In the genomic region with DNA sequence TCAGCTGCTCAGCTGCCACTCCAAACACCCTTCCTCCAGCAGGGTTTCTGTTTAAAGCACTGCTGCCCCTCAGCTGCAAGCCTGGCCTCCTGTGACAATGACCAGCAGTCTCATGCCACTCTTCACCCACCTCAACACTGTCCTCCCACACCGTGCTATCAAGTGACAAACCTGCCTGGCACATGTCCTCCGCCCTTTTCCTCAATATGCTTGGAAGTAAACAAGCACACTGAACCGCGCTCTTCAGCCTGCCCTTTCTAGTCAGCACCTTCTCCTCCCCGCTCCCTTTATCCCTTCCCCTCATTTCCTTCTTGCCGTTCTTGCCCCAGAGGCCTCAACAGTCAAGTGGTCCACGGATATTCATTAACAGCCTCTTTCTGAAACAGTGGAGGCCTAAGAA, we compare ENCODE assay signal across 17 mouse cellular contexts.
A peak's percentile ranks its signal among the peaks of the same experiment; 100 is the strongest.
DNase-seq lines count a peak whose midpoint lies in the region; ATAC-seq lines count a peak whose summit lies in the region.
"Had no signal": no experiment of that assay in that cellular context is flagged by ENCODE, and none has a peak within 500 bp of the region (broad histone marks: within the 10 kb centered on the region; RNA-seq: fewer than 3 reads in every experiment).

No protein-coding gene starts in this region.

- no peaks in the 10 kb centered on the region for H3K4me1 ChIP-seq in liver, embryonic 11.5 days (replicated peaks; ENCODE audit: control insufficient read depth, insufficient read depth, low read length)
- H3K4me1 ChIP-seq in heart, embryonic 10.5 days = peaks cover 25% of the 10 kb centered on the region
- peaks cover 9% of the 10 kb centered on the region for H3K4me1 ChIP-seq in heart, embryonic 16.5 days (ENCODE audit: control insufficient read depth, insufficient read depth, low read length)
- H3K4me1 ChIP-seq in liver, embryonic 16.5 days (ENCODE audit: control insufficient read depth, low read depth, low read length) = peaks cover 26% of the 10 kb centered on the region
- no peaks in the 10 kb centered on the region for H3K4me1 ChIP-seq in midbrain, embryonic 15.5 days
- H3K4me1 ChIP-seq: limb, embryonic 13.5 days; stomach, embryonic 15.5 days had no signal

- no peak overlapping the region for H3K4me2 ChIP-seq in liver, embryonic 11.5 days
- no peak overlapping the region for H3K4me2 ChIP-seq in heart, embryonic 16.5 days (ENCODE audit: low read depth, low read length)
- H3K4me2 ChIP-seq in liver, embryonic 16.5 days (ENCODE audit: low read depth, low read length) = no peak overlapping the region
- no peak overlapping the region for H3K4me2 ChIP-seq in midbrain, embryonic 15.5 days
- H3K4me2 ChIP-seq: hindbrain, embryonic 12.5 days; limb, embryonic 13.5 days; stomach, embryonic 15.5 days had no signal

- H3K9ac ChIP-seq in liver, embryonic 11.5 days (ENCODE audit: low read depth, low read length) = no peak overlapping the region
- no peak overlapping the region for H3K9ac ChIP-seq in heart, embryonic 16.5 days (ENCODE audit: low read length)
- 0 out of 2 replicates have a peak overlapping the region, but pooled peaks have one; percentile 13 for H3K9ac ChIP-seq in liver, embryonic 16.5 days (ENCODE audit: low read depth, low read length)
- H3K9ac ChIP-seq in midbrain, embryonic 15.5 days = no peak overlapping the region
- H3K9ac ChIP-seq: hindbrain, embryonic 12.5 days; limb, embryonic 13.5 days; stomach, embryonic 15.5 days had no signal

- intact Hi-C loops in left cerebral cortex, postnatal 14 days (cut with DNase I) = no loop called here

- no peak for ATAC-seq in liver, embryonic 11.5 days (replicated peaks; ENCODE audit: low FRiP score)
- ATAC-seq in heart, embryonic 16.5 days (replicated peaks; ENCODE audit: extremely low read depth, insufficient read depth, low FRiP score) = peak; percentile 65
- peak; percentile 83 for ATAC-seq in liver, embryonic 16.5 days (ENCODE audit: low read depth)
- no peak for ATAC-seq in midbrain, embryonic 15.5 days (replicated peaks)
- ATAC-seq: activated CD4-positive, CD25-positive, alpha-beta regulatory T cell, adult 4 months; forebrain, embryonic 14.5 days; inflammation-experienced regulatory T-cells, adult 6 months; Patski had no signal

- no peak overlapping the region for H3K4me3 ChIP-seq in liver, embryonic 11.5 days (ENCODE audit: low read depth, low read length)
- H3K4me3 ChIP-seq in heart, embryonic 10.5 days = no peak overlapping the region
- no peak overlapping the region for H3K4me3 ChIP-seq in heart, embryonic 16.5 days (ENCODE audit: low read length)
- no peak overlapping the region for H3K4me3 ChIP-seq in liver, embryonic 16.5 days (ENCODE audit: low read depth, low read length)
- no peak overlapping the region for H3K4me3 ChIP-seq in midbrain, embryonic 15.5 days
- H3K4me3 ChIP-seq: hindbrain, embryonic 12.5 days; limb, embryonic 13.5 days; stomach, embryonic 15.5 days had no signal

- DNase-seq in liver = peak; percentile 54
- DNase-seq in liver, embryonic 11.5 days (ENCODE audit: low spot score) = no peak
- peak; percentile 84 for DNase-seq in heart, embryonic 10.5 days (ENCODE audit: low spot score)
- DNase-seq in left cerebral cortex, postnatal 14 days (ENCODE audit: low spot score in 2 of 2) = no peak
- DNase-seq: cerebellum, adult 8-10 months; lung, postnatal 10 days; right cerebral cortex, adult 18-20 months had no signal

- 64% methylated on average over 7 of the region's 7 CpGs for WGBS in liver, embryonic 11.5 days
- WGBS in heart, embryonic 10.5 days = 28% methylated on average over 7 of the region's 7 CpGs
- WGBS in heart, embryonic 16.5 days = 24% methylated on average over 7 of the region's 7 CpGs
- 53% methylated on average over 7 of the region's 7 CpGs for WGBS in liver, embryonic 16.5 days (ENCODE audit: insufficient replicate concordance)
- WGBS in midbrain, embryonic 15.5 days = 69% methylated on average over 7 of the region's 7 CpGs

- H3K36me3 ChIP-seq in liver, embryonic 11.5 days (ENCODE audit: control insufficient read depth, insufficient read depth, low read length) = no peaks in the 10 kb centered on the region
- 0 out of 2 replicates have a peak, but pooled peaks cover 8% of the 10 kb centered on the region for H3K36me3 ChIP-seq in heart, embryonic 10.5 days
- H3K36me3 ChIP-seq in heart, embryonic 16.5 days (ENCODE audit: control insufficient read depth, insufficient read depth) = peaks cover 31% of the 10 kb centered on the region
- no peaks in the 10 kb centered on the region for H3K36me3 ChIP-seq in liver, embryonic 16.5 days (ENCODE audit: control insufficient read depth, insufficient read depth)
- no peaks in the 10 kb centered on the region for H3K36me3 ChIP-seq in midbrain, embryonic 15.5 days (replicated peaks)
- H3K36me3 ChIP-seq: limb, embryonic 13.5 days; stomach, embryonic 15.5 days had no signal

- H3K27me3 ChIP-seq in liver, embryonic 11.5 days (replicated peaks; ENCODE audit: control insufficient read depth, insufficient read depth, low read length) = no peaks in the 10 kb centered on the region
- H3K27me3 ChIP-seq in heart, embryonic 10.5 days (ENCODE audit: insufficient read depth, poor library complexity, severe bottlenecking) = no peaks in the 10 kb centered on the region
- H3K27me3 ChIP-seq in heart, embryonic 16.5 days (ENCODE audit: control insufficient read depth, insufficient read depth, low read length) = no peaks in the 10 kb centered on the region
- H3K27me3 ChIP-seq in liver, embryonic 16.5 days (ENCODE audit: control insufficient read depth, insufficient read depth, low read depth, low read length) = no peaks in the 10 kb centered on the region
- no peaks in the 10 kb centered on the region for H3K27me3 ChIP-seq in midbrain, embryonic 15.5 days (replicated peaks)
- H3K27me3 ChIP-seq: hindbrain, embryonic 12.5 days; limb, embryonic 13.5 days; Patski; stomach, embryonic 15.5 days had no signal

- no peaks in the 10 kb centered on the region for H3K9me3 ChIP-seq in liver, embryonic 11.5 days (ENCODE audit: control insufficient read depth, low read length)
- no peaks in the 10 kb centered on the region for H3K9me3 ChIP-seq in heart, embryonic 10.5 days
- no peaks in the 10 kb centered on the region for H3K9me3 ChIP-seq in heart, embryonic 16.5 days (replicated peaks; ENCODE audit: control insufficient read depth, low read length)
- no peaks in the 10 kb centered on the region for H3K9me3 ChIP-seq in liver, embryonic 16.5 days (replicated peaks; ENCODE audit: control insufficient read depth, low read length)
- no peaks in the 10 kb centered on the region for H3K9me3 ChIP-seq in midbrain, embryonic 15.5 days
- H3K9me3 ChIP-seq: hindbrain, embryonic 12.5 days; limb, embryonic 13.5 days; stomach, embryonic 15.5 days had no signal

- no peak overlapping the region for H3K27ac ChIP-seq in liver, embryonic 11.5 days (ENCODE audit: low read depth, low read length)
- no peak overlapping the region; the same call in 1 of the 2 replicates for H3K27ac ChIP-seq in heart, embryonic 10.5 days
- peak overlapping the region; percentile 65 for H3K27ac ChIP-seq in heart, embryonic 16.5 days (ENCODE audit: low read length)
- H3K27ac ChIP-seq in liver, embryonic 16.5 days (ENCODE audit: low read length) = peak overlapping the region; percentile 81
- no peak overlapping the region for H3K27ac ChIP-seq in midbrain, embryonic 15.5 days
- H3K27ac ChIP-seq: hindbrain, embryonic 12.5 days; limb, embryonic 13.5 days; stomach, embryonic 15.5 days had no signal

Comparison
In these comparisons a context has a peak if more than half of its experiments do, and no peak if none do; other contexts are left out.
1. DNase-seq: peak in liver (single experiment) and heart, embryonic 10.5 days (single experiment); none in liver, embryonic 11.5 days (single experiment) and left cerebral cortex, postnatal 14 days (0 of 2).
2. ATAC-seq: peak in heart, embryonic 16.5 days (single experiment) and liver, embryonic 16.5 days (single experiment); none in liver, embryonic 11.5 days (single experiment) and midbrain, embryonic 15.5 days (single experiment).
3. H3K27ac ChIP-seq: peak in heart, embryonic 16.5 days (single experiment) and liver, embryonic 16.5 days (single experiment); none in liver, embryonic 11.5 days (single experiment), heart, embryonic 10.5 days (single experiment) and midbrain, embryonic 15.5 days (single experiment).